Mouse (Mus musculus) gastrocnemius, postnatal 14 days (tissue): ENCODE measurements around the gene Ccdc82. TPM values are rescaled to one million over a fixed set of nuclear protein-coding genes. Genes with fewer than 3 reads are reported as not detected.

Experiments used
- DNase-seq: peaks from one replicate; pipeline ENCODE4 v3.0.0; 2021; ENCODE audit warnings: mixed read lengths
- intact Hi-C: fragments of 180-260 bp; cut with DNase I; formaldehyde crosslinking; loops from one replicate; pipeline ENCODE4 v1.15.1; 2025; ENCODE audit warnings: low total_unique reads
- long read RNA-seq, 2 experiments: library from polyadenylated mRNA; stranded (forward); transcript quantifications; one replicate each; pipeline ENCODE4 v2.0.0; 2021
- total RNA-seq, 2 experiments: library from RNA; stranded (reverse); gene quantifications; 2 replicates each; pipeline ENCODE4 v1.2.3; 2021

The Ccdc82 gene
- 1 to 10 TPM; 3.4 to 4.3 TPM for total RNA-seq
- long read RNA-seq, experiment 1, full-length matches to known transcripts: 2 of 2 reads
- long read RNA-seq, experiment 1, partial matches to known transcripts: 0 of 2 reads
- long read RNA-seq, experiment 1, other reads (novel, unspliced or antisense): 0 of 2 reads
- long read RNA-seq, experiment 2, full-length matches to known transcripts: 3 of 4 reads
- long read RNA-seq, experiment 2, partial matches to known transcripts: 1 of 4 reads
- long read RNA-seq, experiment 2, other reads (novel, unspliced or antisense): 0 of 4 reads

GRCm38 (mm10) chr9:13246815-13247638, at the start of gene Ccdc82:
Ccdc82 (plus strand) TSS chr9:13246955.
- DNase-seq: peak; percentile 96
- intact Hi-C loops: no loop called here

- intact Hi-C loops: no loop called here
- DNase-seq: no peak
These were observed 46.7 kb upstream of the Ccdc82 start for GRCm38 (mm10) chr9:13200079-13200478.

DNA sequence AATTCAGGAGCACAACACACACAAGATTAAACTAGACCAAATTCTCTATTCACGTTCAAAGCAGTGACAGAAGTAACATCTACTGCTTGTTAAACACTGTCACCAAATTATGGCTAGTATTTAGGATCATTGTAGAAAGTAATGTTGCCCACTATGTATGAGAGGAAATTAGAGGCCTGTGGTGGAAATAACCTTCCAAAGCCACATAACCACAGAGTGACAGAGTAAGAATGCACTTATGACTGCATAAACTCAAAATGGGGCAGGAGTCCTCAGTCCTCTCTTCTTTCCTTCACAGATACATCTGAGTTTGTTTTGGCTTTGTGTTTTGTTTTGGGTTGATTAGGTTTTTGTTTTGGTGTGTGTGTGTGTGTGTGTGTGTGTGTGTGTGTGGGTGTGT, 43.6 kb upstream of the Ccdc82 start:
- DNase-seq: no peak
- intact Hi-C loops: no loop called here

- intact Hi-C loops: no loop called here
- no peak for DNase-seq
These were observed 43.1 kb upstream of the Ccdc82 start for GRCm38 (mm10) chr9:13203681-13204080.

GRCm38 (mm10) chr9:13206369-13206768, 40.4 kb upstream of the Ccdc82 start:
- DNase-seq: no peak

DNA sequence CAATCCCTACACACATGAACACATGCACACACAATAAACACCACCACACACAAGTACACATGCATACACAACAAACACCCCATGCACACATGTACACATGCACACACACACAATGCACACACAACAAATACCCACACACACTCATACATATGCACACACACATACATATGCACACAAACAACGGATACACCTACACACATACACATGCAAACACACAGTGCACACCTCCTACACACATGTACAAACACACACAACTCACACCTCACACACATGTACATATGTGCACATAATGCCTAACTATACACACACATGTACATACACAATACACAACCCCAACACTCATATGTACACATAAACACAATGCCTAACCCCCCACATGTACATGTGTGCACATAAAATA, 20.9 kb upstream of the Ccdc82 start:
- DNase-seq: no peak

More at GRCm38 (mm10) chr9:13206369-13206768, 40.4 kb upstream of the Ccdc82 start:
- intact Hi-C loops: no loop called here

GRCm38 (mm10) chr9:13230553-13230952, 16.2 kb upstream of the Ccdc82 start:
- intact Hi-C loops: loop anchor here (2.0 to 10.0 kb wide), 2 partner anchors 424 to 486 kb away; no protein-coding TSS in a partner anchor

More for the DNA sequence above, 20.9 kb upstream of the Ccdc82 start:
- intact Hi-C loops: no loop called here

GRCm38 (mm10) chr9:13231545-13232216, 15.1 kb upstream of the Ccdc82 start:
- intact Hi-C loops: loop anchor here (2.0 to 10.0 kb wide), 2 partner anchors 423 to 485 kb away; no protein-coding TSS in a partner anchor

More at GRCm38 (mm10) chr9:13230553-13230952, 16.2 kb upstream of the Ccdc82 start:
- DNase-seq: no peak

GRCm38 (mm10) chr9:13242321-13242720, 4.4 kb upstream of the Ccdc82 start:
- intact Hi-C loops: no loop called here
- DNase-seq: no peak

More at GRCm38 (mm10) chr9:13231545-13232216, 15.1 kb upstream of the Ccdc82 start:
- no peak for DNase-seq

DNA sequence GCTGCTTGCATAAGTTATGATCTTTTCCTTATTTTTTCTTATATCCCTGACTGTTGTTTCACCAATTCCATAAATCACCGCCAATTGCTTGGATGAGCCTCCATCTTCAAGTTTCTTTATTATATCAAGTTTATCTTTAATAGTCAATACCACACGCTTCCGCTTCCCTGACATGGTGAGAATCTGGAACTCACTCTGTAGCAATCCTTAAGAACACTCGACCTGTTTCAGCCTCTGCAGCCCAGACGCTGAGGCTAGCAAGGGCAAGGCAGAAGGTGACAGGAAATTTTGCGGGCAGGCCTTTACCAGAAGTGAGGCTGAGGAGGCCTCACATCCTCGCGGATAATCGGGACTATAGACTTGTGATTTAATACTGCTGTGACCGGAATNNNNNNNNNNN, 1.3 kb upstream of the Ccdc82 start, which contains the start of gene Jrkl:
Gene Jrkl (minus strand): TSS at position 349 of the 400 bp plus-strand sequence.
- intact Hi-C loops: no loop called here
- DNase-seq: peak; percentile 5

GRCm38 (mm10) chr9:13248104-13248503, 1.3 kb downstream of the Ccdc82 start:
- no peak for DNase-seq

GRCm38 (mm10) chr9:13251251-13251650, 4.5 kb downstream of the Ccdc82 start:
- no peak for DNase-seq
- intact Hi-C loops: no loop called here

More at GRCm38 (mm10) chr9:13248104-13248503, 1.3 kb downstream of the Ccdc82 start:
- intact Hi-C loops: no loop called here

GRCm38 (mm10) chr9:13256726-13257125, 10.0 kb downstream of the Ccdc82 start:
- intact Hi-C loops: no loop called here
- DNase-seq: no peak

- intact Hi-C loops: no loop called here
- DNase-seq: no peak
These were observed 11.4 kb downstream of the Ccdc82 start for GRCm38 (mm10) chr9:13258173-13258572.

DNA sequence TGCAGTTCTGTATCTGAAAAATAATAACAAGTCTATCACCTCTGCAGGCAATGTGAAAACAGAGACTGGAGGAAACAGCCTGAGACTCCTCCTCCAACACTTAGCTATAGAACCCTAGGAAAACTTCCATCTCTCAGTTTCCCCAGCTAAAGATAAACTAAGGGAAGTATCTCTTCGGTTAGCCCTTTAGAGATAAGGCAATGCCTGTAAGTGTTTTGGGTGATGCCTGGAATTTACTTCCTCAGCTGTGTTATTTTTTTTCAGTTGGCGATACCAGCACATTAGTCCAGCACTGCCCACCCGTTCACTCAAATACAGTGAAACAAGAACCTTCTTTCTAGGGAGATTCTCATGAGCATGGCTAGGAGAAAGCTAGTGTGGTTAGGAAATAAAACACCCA, 14.2 kb downstream of the Ccdc82 start:
- DNase-seq: no peak
- intact Hi-C loops: no loop called here

- intact Hi-C loops: no loop called here
These were observed 26.5 kb downstream of the Ccdc82 start for GRCm38 (mm10) chr9:13273219-13273618.

DNA sequence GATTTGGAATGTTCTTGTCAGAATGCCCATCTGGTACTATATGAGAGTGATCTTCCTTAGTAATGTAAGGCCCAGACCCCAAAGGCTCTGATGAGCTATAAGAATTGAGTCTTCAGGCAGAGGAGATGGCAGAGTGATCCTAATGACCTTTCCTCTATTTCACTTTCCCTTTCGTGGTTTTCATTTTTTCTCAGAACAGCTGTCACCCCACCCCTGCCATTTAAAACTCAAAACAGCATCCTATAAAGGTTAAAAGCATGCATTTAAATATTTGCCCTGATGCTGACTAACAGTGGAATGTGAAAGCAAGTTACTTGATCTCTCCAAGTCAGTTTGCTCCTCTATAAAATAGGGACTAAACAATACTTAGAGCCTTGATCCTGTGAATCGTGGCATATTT, 40.7 kb downstream of the Ccdc82 start:
- intact Hi-C loops: no loop called here
- DNase-seq: no peak

More at GRCm38 (mm10) chr9:13273219-13273618, 26.5 kb downstream of the Ccdc82 start:
- DNase-seq: no peak

DNA sequence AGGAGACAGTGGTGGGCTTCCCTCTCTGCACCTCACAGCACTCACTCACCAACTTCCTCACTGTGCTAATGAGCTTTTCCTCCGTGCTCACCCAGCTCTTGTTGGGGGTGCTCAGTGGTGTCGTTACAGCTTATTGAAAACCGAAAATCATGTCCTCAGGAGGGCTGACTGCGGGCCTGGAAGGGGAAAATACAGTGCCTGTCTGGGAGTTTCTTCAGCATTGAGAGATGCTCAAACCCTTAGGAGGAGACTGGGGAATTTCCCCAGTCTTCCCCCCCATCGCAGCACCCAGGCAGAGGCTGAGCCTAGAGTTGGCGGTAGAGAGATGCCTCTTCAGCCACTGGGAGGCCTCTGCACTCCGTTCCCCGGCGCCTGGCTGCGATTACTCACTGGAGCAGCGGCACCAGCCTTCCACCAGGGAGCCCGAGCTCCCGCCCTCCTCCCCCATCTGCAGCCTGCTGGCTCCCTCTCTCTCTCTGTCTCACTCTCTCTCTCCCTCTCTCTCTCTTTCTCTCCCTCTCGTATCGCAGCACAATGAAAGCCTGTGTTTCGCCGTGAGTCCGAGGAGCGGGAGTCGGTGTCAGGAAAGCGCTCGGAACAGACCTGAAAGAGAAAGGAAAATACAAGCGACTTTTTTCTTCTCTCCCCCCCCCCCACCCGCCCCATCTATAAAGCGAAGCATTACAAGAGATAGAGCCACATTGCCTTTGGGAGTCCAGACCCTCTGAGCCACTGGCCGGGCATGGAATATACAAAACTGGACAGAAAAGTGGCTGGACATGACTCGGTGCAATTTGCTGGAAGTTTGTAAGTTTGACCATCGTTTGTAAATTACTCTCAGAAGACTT, 49.7 kb downstream of the Ccdc82 start:
- DNase-seq: peak; percentile 93
- intact Hi-C loops: loop anchor here (5.0 kb wide), 1 partner anchor 356 kb away; no protein-coding TSS in a partner anchor
